Mouse (Mus musculus) midbrain, postnatal 0 days (tissue): ENCODE measurements around the gene Igfbp3. TPM values are rescaled to one million over a fixed set of nuclear protein-coding genes. Genes with fewer than 3 reads are reported as not detected.

Experiments used
- ATAC-seq: fragments of 200-750 bp; cut with Nextera tagmentation; 2 replicates; pipeline ENCODE4 v1.8.0; 2017; ENCODE audit warnings: moderate number of reproducible peaks, mild to moderate bottlenecking, moderate TSS enrichment, moderate library complexity; ENCODE audit not compliant: low FRiP score
- DNase-seq: peaks from one replicate; pipeline ENCODE4 v3.0.0-alpha.2; 2015; ENCODE audit warnings: low spot score
- H3K27ac ChIP-seq: fragments of 300-500 bp; sonication (generic); 2 replicates; pipeline ENCODE4 v1.5.1; 2014; ENCODE audit warnings: low read depth, mild to moderate bottlenecking, low read length, mixed read lengths
- H3K27me3 ChIP-seq: fragments of 300-500 bp; sonication (generic); 2 replicates; pipeline ENCODE4 v1.6.1; 2014; ENCODE audit warnings: low read length, control low read depth, mixed read lengths; ENCODE audit not compliant: insufficient read depth
- H3K36me3 ChIP-seq: fragments of 300-500 bp; sonication (generic); 2 replicates; pipeline ENCODE4 v1.6.1; 2014; ENCODE audit warnings: low read length, control low read depth, mixed read lengths; ENCODE audit not compliant: insufficient read depth
- H3K4me1 ChIP-seq: fragments of 300-500 bp; sonication (generic); 2 replicates; pipeline ENCODE4 v1.6.1; 2014; ENCODE audit warnings: mild to moderate bottlenecking, control low read depth, antibody characterized with exemption, low read length, mixed read lengths; ENCODE audit not compliant: insufficient read depth
- H3K4me2 ChIP-seq: fragments of 300-500 bp; sonication (generic); 2 replicates; pipeline ENCODE4 v1.6.1; 2014; ENCODE audit warnings: low read depth, mild to moderate bottlenecking, low read length, mixed read lengths; ENCODE audit not compliant: poor library complexity, severe bottlenecking
- H3K4me3 ChIP-seq: fragments of 300-500 bp; sonication (generic); 2 replicates; pipeline ENCODE4 v1.5.1; 2014; ENCODE audit warnings: low read depth, mild to moderate bottlenecking, low read length, moderate library complexity
- H3K9ac ChIP-seq: fragments of 300-500 bp; sonication (generic); replicated peaks from 2 replicates; pipeline ENCODE4 v1.6.1; 2014; ENCODE audit warnings: mild to moderate bottlenecking, low read length, moderate library complexity, mixed read lengths; ENCODE audit not compliant: poor library complexity, severe bottlenecking
- H3K9me3 ChIP-seq: fragments of 300-500 bp; sonication (generic); 2 replicates; pipeline ENCODE4 v1.6.1; 2016; ENCODE audit warnings: low read length, control low read depth
- CTCF ChIP-seq: IDR thresholded peaks from 2 replicates; pipeline ENCODE4 v1.5.1; 2016; ENCODE audit warnings: antibody characterized with exemption, mild to moderate bottlenecking
- WGBS: fragments of 180-500 bp; shearing (Covaris S2); extraction: QIAGEN DNeasy Blood & Tissue Kit; methylation state at CpG from one replicate; pipeline ENCODE4 v1.1.7; 2014; 5-methylcytosine and 5-hydroxymethylcytosine counted together
- polyA plus RNA-seq: library from polyadenylated mRNA; unstranded; fragments of >200 nt; fragmentation: Nextera tagmentation; extraction: Ambion mirVana; gene quantifications from 2 replicates; pipeline ENCODE4 v1.2.1, GENCODE M21; 2015
- total RNA-seq: library from RNA; depleted of rRNA; stranded (reverse); fragments of >200 nt; gene quantifications from 2 replicates; pipeline ENCODE4 v1.2.3, GENCODE M21; 2014

The Igfbp3 gene
- total and polyA plus RNA-seq, 2 experiments from 2014 or later = 19.4 to 38.0 TPM

DNA sequence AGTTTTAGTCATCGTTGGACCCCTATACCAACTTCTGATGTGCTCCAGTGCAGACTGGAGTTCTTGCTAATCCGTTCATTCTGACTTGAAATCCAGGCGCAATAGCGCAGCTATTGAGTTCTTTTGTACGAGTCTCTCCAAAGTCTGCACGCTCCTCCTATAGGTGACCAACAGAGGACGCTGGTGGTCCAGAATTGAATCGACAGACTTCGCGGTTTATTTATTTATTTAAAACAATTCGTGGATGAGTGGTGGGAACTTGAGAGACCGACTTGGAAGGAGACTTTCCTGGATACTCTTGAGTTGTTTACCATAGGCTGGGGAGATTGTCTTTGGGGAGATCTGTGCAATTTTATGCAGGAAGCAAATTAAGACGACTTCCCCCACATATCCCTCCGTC is 1.0 kb upstream of the Igfbp3 start:
- H3K36me3 ChIP-seq = no peaks in the 10 kb centered on the region
- H3K4me1 ChIP-seq = no peaks in the 10 kb centered on the region
- TF ChIP-seq CTCF = peak; percentile 94
- no peak overlapping the region for H3K27ac ChIP-seq
- no peaks in the 10 kb centered on the region for H3K9me3 ChIP-seq
- peak overlapping the region; percentile 72 for H3K4me3 ChIP-seq
- no peak overlapping the region for H3K9ac ChIP-seq
- H3K27me3 ChIP-seq = 0 out of 2 replicates have a peak, but pooled peaks cover 4% of the 10 kb centered on the region
- H3K4me2 ChIP-seq = peak overlapping the region; percentile 75
- DNase-seq (peak; percentile 93), ATAC-seq (no peak)
- 7% methylated on average over 14 of the region's 14 CpGs for WGBS

- peak overlapping the region; percentile 83 for H3K9ac ChIP-seq
- H3K27me3 ChIP-seq = 0 out of 2 replicates have a peak, but pooled peaks cover 4% of the 10 kb centered on the region
- DNase-seq = no peak
- H3K4me1 ChIP-seq = no peaks in the 10 kb centered on the region
- WGBS = 1% methylated on average over 12 of the region's 12 CpGs
- peak; percentile 21; the same call in 1 of the 2 replicates for ATAC-seq
- H3K9me3 ChIP-seq = no peaks in the 10 kb centered on the region
- TF ChIP-seq CTCF = no peak
- peak overlapping the region; percentile 75 for H3K4me2 ChIP-seq
- no peak overlapping the region for H3K27ac ChIP-seq
- no peaks in the 10 kb centered on the region for H3K36me3 ChIP-seq
- H3K4me3 ChIP-seq = peak overlapping the region; percentile 72
Observed at GRCm38 (mm10) chr11:7214342-7214660, 578 bp upstream of the Igfbp3 start.

DNA sequence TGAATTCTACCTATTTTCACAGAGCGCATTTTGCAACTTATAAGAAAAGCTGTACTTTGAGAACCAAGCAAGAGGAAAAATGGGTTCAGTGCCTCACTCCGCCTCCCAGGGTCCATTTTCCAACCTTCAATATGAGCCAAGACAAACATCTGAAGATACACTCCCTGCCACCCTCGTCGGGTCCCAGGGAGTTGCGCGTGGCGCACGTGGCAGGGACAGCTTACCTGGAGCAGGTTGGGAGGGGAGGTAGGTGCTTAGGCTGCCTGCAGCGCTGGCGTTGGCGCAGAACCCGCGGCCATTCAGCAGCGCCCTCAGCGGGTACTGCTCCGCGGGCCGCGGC is 592 bp downstream of the Igfbp3 start:
- H3K4me1 ChIP-seq = no peaks in the 10 kb centered on the region
- WGBS = 2% methylated on average over 19 of the region's 19 CpGs
- H3K9me3 ChIP-seq = no peaks in the 10 kb centered on the region
- peak; percentile 5; the same call in 1 of the 2 replicates for TF ChIP-seq CTCF
- H3K27ac ChIP-seq = peak overlapping the region; percentile 88; the same call in 1 of the 2 replicates
- H3K4me3 ChIP-seq = peak overlapping the region; percentile 72
- no peak for ATAC-seq
- 0 out of 2 replicates have a peak, but pooled peaks cover 4% of the 10 kb centered on the region for H3K27me3 ChIP-seq
- peak overlapping the region; percentile 75 for H3K4me2 ChIP-seq
- no peaks in the 10 kb centered on the region for H3K36me3 ChIP-seq
- DNase-seq = no peak
- peak overlapping the region; percentile 83; the same call in 1 of the 2 replicates for H3K9ac ChIP-seq

GRCm38 (mm10) chr11:7212126-7212798 is 1.5 kb downstream of the Igfbp3 start:
- Histone ChIP-seq H3K4me3 (peak overlapping the region; percentile 72), H3K9me3 (no peaks in the 10 kb centered on the region), H3K36me3 (no peaks in the 10 kb centered on the region; the same call in 1 of the 2 replicates), H3K9ac (0 out of 2 replicates have a peak overlapping the region, but pooled peaks have one; percentile 19), H3K4me2 (peak overlapping the region; percentile 75), H3K4me1 (no peaks in the 10 kb centered on the region), H3K27me3 (0 out of 2 replicates have a peak, but pooled peaks cover 4% of the 10 kb centered on the region), H3K27ac (no peak overlapping the region)
- ATAC-seq (no peak), DNase-seq (peak; percentile 12)
- WGBS = 21% methylated on average over 17 of the region's 17 CpGs
- TF ChIP-seq CTCF = no peak

- Histone ChIP-seq H3K9ac (no peak overlapping the region), H3K27me3 (0 out of 2 replicates have a peak, but pooled peaks cover 4% of the 10 kb centered on the region), H3K4me1 (no peaks in the 10 kb centered on the region), H3K9me3 (no peaks in the 10 kb centered on the region), H3K4me3 (no peak overlapping the region), H3K4me2 (peak overlapping the region; percentile 29; the same call in 1 of the 2 replicates), H3K36me3 (no peaks in the 10 kb centered on the region; the same call in 1 of the 2 replicates), H3K27ac (no peak overlapping the region)
- no peak for TF ChIP-seq CTCF
- peak; percentile 61 for DNase-seq
- ATAC-seq = no peak
- WGBS = 28% methylated on average over 9 of the region's 9 CpGs
Observed at GRCm38 (mm10) chr11:7211211-7211610, 2.5 kb downstream of the Igfbp3 start.

GRCm38 (mm10) chr11:7210343-7210742 is 3.4 kb downstream of the Igfbp3 start:
- H3K4me3 ChIP-seq = no peak overlapping the region
- H3K4me1 ChIP-seq = no peaks in the 10 kb centered on the region
- DNase-seq (peak; percentile 79), ATAC-seq (no peak)
- no peaks in the 10 kb centered on the region; the same call in 1 of the 2 replicates for H3K36me3 ChIP-seq
- no peaks in the 10 kb centered on the region for H3K9me3 ChIP-seq
- TF ChIP-seq CTCF = peak; percentile 91
- no peak overlapping the region for H3K4me2 ChIP-seq
- H3K27me3 ChIP-seq = 0 out of 2 replicates have a peak, but pooled peaks cover 4% of the 10 kb centered on the region
- no peak overlapping the region for H3K9ac ChIP-seq
- WGBS = 17% methylated on average over 6 of the region's 6 CpGs
- no peak overlapping the region for H3K27ac ChIP-seq
